Mouse (Mus musculus) kidney, adult 18-20 months (tissue): ENCODE measurements around the gene Ythdf2.
"Not testable (repeated sequence)": the region's sequence is repeated elsewhere in the genome, so short reads cannot be mapped to it uniquely, and the experiment has no call there.

Experiments used
- DNase-seq: peaks from one replicate; pipeline ENCODE4 v3.0.0; 2021

The Ythdf2 gene

GRCm38 (mm10) chr4:132211953-132212734 is at the start of gene Ythdf2:
TSS of gene Ythdf2 (minus strand) at chr4:132212303.
- peak; percentile 98 for DNase-seq

- DNase-seq, result peak; percentile 65
Observed at GRCm38 (mm10) chr4:132260404-132261379, 48.6 kb upstream of the Ythdf2 start.

DNA sequence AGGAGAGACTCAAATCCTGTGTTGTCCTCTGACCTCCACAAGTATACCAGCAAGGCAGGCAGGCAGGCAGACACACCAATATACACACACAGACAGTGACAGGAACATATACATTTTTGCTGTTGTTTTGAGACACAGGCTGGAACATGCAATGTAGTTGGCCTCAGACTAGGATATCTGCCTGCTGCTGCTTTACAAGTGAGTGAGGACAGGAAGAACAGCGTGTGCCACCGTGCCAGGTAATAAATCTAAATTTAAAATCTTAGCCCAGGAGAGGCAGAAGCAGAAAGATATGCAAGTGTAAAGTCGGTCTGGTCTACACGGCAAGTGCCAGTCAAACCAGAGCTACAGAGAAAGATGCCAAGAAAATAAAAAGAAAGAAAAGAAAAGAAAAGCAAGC is 47.1 kb upstream of the Ythdf2 start:
- peak; percentile 25 for DNase-seq

GRCm38 (mm10) chr4:132256384-132256783 is 44.3 kb upstream of the Ythdf2 start:
- no peak for DNase-seq

DNA sequence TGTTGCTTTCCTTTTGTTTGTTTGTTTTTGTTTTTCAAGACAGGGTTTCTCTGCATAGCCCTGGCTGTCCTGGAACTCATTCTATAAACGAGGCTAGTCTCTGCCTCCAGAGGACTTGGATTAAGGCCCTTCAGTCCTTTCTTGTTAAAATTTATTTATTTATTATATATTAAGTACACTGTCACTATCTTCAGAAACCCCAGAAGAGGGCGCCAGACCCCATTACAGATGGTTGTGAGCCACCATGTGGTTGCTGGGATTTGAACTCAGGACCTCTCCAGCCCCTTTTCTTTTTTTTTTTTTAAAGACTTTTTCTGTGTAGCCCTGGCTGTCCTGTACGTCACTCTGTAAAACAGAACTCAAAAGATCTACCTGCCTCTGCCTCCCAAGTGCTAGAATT is 42.9 kb upstream of the Ythdf2 start:
- DNase-seq, result no peak

GRCm38 (mm10) chr4:132253622-132254021 is 41.5 kb upstream of the Ythdf2 start:
- DNase-seq, result no peak

DNA sequence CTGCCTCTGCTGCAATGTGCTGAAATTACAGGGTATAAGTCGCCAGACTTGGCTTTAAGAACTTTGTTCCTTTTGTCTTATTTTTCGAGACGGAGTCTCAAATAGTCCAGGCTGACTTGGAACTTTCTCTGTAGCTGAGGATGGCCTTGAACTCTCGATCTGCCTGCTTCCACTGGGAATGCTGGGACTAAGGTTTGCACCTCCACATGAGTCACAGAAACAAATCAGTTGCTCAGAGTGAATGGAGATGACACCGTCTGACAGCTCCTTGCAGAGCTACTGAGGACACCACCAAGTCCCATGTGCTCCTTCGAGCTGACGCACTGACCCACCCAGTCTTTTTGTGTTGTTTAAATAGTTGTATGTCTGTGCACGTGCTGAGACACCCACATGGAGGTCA is 41.0 kb upstream of the Ythdf2 start:
- no peak for DNase-seq

GRCm38 (mm10) chr4:132251596-132251995 is 39.5 kb upstream of the Ythdf2 start:
- DNase-seq, result no peak

DNA sequence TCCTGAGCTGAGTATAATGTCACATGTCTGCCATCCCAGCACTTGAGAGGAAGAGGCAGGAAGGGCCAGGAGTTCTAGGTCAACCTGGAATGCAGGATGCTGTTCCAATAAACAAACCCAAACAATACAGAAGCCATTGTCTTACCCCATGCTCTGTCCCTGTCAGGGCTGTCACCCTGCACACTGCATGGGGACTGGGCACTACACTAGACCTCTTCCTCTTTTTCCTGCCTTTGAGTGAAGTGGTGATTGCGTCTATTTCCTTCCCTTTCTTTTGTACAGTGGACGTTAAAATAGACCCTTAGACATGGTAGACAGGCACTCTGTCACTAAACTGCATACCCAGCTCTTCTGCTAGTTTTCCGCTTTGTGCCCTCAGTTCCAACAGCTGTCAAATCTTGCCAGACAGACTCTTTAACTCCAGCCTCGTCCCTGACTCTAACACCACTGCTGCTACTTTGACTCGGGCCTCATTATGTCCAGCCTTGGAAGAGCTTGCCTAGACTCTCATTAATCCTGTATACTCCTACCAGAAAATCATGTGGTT is 35.4 kb upstream of the Ythdf2 start:
- DNase-seq, result no peak

DNA sequence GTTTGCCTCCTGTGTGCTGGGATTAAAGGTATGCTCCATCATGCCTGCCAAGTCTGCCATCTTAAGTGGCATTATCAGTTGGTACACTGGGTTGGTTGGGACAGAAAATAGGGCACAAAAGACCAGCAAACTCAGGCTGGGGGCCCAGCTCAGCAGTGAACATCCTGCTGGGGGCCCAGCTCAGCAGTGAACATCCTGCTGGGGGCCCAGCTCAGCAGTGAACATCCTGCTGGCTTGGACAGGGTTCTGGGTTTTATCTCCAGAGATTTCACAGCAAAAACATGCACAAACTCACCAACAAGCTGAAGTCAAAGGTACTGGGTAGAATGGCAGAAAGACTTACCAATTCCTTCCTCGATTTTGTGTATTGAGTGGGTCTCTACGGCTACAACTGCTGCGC is 33.5 kb upstream of the Ythdf2 start:
- no peak for DNase-seq

DNA sequence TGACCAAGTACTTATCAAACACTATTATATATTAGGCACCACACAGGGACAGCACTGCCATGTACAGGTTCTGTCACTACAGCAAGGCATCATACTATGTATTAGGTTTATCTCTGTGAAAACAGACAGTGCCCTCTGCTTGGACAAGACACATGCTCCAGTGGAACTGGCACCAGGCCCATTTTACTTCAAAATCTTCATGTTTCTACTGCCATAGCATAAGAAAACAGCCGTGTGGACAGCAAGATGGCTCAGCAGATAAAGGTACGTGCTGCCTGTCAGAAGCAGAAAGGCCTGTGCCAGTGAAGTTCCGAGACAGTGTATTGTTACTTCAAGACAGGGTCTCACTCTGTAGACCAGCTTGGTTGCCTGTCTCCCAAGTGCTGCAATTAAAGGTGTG is 29.1 kb upstream of the Ythdf2 start:
- DNase-seq, result no peak

GRCm38 (mm10) chr4:132240367-132240766 is 28.3 kb upstream of the Ythdf2 start:
- DNase-seq, result no peak

GRCm38 (mm10) chr4:132238356-132238755 is 26.3 kb upstream of the Ythdf2 start:
- no peak for DNase-seq

DNA sequence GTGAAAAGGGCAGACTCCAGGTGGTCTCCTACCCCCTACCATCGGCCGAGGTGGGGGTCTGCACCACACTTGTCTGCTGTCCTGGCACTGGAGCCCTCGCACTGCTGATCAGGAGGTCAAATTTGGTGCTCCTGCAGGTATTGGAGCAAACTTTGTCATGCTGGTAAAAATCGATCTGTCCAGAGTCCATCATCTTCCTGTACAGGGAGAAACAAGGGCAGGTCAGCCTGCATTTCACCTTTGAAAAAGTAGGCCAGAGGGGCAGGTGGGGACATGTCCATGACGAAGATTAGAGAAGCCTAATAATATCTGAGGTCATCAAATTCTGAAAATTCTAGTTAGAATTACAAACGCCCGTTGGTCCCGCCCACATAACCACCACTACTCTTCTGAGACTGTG is 22.6 kb upstream of the Ythdf2 start:
- DNase-seq, result no peak

DNA sequence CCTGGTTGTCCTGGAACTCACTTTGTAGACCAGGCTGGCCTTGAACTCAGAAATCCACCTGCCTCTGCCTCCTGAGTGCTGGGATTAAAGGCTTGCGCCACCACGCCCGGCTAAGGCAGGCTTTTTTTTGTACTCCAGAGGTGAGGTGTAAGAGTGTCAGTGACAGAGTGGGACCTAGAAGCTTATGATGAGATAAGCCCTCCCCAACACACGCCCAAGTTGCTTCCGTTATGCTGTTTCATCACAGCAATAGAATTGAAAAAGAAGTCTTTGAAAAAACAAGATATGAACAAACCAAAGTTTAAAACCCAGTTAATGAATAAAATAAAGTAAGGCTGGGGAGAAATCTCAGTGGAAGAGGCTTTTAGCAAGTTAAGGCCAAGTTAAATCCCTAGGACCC is 18.3 kb upstream of the Ythdf2 start:
- DNase-seq, result no peak

- DNase-seq, result not testable (repeated sequence)
Observed at GRCm38 (mm10) chr4:132222001-132222400, 9.9 kb upstream of the Ythdf2 start.

GRCm38 (mm10) chr4:132218439-132218838 is 6.3 kb upstream of the Ythdf2 start:
- DNase-seq, result not testable (repeated sequence)

- DNase-seq, result no peak
Observed at GRCm38 (mm10) chr4:132217781-132218180, 5.7 kb upstream of the Ythdf2 start.

DNA sequence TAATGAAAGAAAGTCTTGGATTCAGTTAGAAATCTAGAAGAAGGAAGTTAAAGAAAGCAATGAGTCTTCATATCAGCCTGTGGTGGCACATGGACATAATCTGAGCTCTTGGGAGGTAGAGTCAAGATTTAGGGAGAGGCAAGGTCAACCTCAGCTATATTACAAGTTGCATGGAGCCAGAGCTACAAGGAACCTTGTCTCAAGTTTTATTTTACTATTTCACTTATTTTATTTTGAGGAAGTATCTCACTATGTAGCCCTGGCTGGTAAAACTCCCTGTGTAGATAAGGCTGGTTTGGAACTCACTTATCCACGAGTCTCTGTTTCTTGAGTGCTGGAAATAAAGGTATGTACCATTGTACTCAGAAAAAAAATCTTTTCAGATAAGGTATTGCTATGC is 4.5 kb upstream of the Ythdf2 start:
- DNase-seq, result no peak

DNA sequence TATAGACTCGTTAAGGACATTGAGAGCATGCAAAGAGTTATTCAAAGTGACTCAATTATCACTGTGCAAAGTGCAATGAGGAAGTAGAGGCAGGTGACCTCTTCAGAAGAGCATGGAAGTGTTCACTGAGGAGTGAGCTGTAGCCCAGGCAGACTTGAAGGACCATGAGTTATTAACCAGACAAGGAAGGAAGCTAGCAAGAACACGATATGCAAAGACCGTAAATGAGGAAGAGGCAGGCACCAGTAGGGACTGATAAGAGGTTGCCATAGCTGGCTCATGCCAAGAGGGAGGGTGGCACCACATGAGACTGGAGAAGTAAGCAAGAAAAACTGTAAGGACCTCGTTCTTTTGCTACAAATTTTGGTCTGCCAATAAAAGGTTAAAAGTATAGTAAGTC is 2.7 kb upstream of the Ythdf2 start:
- DNase-seq, result no peak

- DNase-seq, result peak; percentile 21
Observed at GRCm38 (mm10) chr4:132211091-132211942, 786 bp downstream of the Ythdf2 start.

DNA sequence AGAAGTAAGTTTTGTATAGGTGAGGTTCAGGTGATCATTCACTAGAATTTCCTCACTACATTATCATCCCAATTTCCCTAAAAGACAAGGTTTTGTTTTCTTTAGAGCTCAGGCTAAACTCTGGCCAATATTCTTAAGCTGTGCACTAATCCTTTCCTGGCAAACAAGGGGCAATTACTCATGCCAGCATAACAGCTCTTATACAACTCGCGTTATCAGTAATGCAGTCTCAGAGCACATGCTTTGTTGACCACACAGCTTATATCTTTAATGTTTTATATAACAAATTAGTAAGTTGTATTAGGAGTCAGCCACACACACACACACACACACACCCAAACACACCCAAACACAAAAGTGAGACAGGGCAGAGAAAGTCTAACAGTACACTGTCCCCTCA is 1.8 kb downstream of the Ythdf2 start:
- no peak for DNase-seq

GRCm38 (mm10) chr4:132209299-132209698 is 2.8 kb downstream of the Ythdf2 start:
- DNase-seq, result no peak
